Mouse (Mus musculus): ENCODE data around the gene Scn9a. TPM values are rescaled to one million over a fixed set of nuclear protein-coding genes. Genes with fewer than 3 reads are reported as not detected.
A peak's percentile ranks its signal among the peaks of the same experiment; 100 is the strongest.

Scn9a gene
- total and polyA plus RNA-seq, 2 experiments from 2014 or later, result 5.8 to 10.1 TPM

DNA sequence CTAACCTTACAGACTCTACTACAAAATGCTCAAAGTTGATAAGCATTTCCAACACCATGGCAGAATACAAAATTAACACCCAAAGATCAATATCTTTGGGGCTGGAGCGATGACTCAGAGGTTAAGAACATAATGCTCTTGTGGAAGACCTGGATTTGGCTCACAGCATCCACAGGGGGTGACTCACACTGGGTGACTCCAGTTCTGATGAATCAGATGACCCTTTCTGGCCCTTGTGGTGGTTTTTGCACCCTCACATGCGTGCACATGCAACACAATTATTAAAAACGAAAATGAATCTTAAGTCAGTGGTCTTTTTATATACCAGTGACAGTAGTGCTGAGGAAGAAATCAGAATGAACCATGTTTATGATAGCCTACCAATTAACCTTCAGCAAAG lies 126.7 kb downstream of the Scn9a start:
- H3K4me2 ChIP-seq (ENCODE audit: low read depth, low read length), result no peak overlapping the region
- H3K4me1 ChIP-seq (ENCODE audit: insufficient read depth, low read length), result no peaks in the 10 kb centered on the region
- ATAC-seq (no peak), DNase-seq (ENCODE audit: low spot score) (no peak)
- H3K27me3 ChIP-seq (ENCODE audit: insufficient read depth, low read length), result no peaks in the 10 kb centered on the region
- no peak overlapping the region for H3K4me3 ChIP-seq (ENCODE audit: low read length)
- H3K36me3 ChIP-seq (ENCODE audit: insufficient read depth, low read length), result no peaks in the 10 kb centered on the region
- H3K9ac ChIP-seq (replicated peaks; ENCODE audit: low read length), result no peak overlapping the region
- TF ChIP-seq CTCF (IDR thresholded peaks at IDR 0.05; ENCODE audit: low read depth), result no peak
- H3K27ac ChIP-seq, result no peak overlapping the region
- 81% methylated on average over 3 of the region's 3 CpGs for WGBS
- H3K9me3 ChIP-seq (ENCODE audit: low read length), result no peaks in the 10 kb centered on the region

DNA sequence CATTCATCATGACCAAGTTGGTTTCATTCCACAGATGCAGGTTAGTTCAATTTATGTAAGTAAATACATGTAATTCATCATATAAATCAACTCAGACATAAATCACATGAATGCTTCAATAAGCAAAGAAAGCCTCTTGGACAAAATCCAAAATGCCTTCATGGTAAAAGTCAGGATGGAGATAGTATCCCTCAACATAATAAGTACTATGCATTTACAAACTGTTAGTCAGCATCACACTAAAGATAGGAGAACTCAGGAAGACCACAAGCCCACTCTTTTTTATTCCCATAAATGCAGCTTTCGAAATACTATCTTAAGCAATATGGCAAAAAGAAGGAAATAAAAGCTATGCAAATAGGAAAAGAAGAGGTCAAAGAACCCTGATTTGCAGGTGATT lies 127.1 kb downstream of the Scn9a start:
- ATAC-seq, result no peak
- WGBS, result 97% methylated on average over 1 of the region's 1 CpGs

DNA sequence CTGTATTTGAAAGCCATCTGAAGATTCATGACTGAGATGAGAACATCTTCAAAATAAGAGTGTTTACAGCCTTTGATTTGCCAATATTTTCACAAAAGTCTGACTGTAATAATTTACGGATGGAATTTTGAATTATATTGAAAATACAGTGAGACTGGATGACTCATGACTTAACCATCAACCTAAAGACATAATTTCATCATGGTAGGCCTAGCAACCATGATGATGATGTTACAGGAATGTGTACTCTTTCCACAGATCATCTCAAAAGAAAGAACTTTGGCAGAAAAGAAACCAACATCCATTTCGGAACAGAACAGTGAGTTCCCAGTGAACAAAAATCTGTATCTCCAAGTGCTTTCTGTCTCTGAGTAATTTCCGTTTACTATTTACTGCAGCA lies 132.6 kb downstream of the Scn9a start:
- 84% methylated on average over 3 of the region's 3 CpGs for WGBS

More for the DNA sequence above, 127.1 kb downstream of the Scn9a start:
- no peaks in the 10 kb centered on the region for H3K4me1 ChIP-seq (ENCODE audit: insufficient read depth, low read length)
- H3K27me3 ChIP-seq (ENCODE audit: insufficient read depth, low read length), result no peaks in the 10 kb centered on the region
- H3K9me3 ChIP-seq (ENCODE audit: low read length), result no peaks in the 10 kb centered on the region
- no peak overlapping the region for H3K27ac ChIP-seq
- no peak overlapping the region for H3K4me2 ChIP-seq (ENCODE audit: low read depth, low read length)
- no peak for TF ChIP-seq CTCF (IDR thresholded peaks at IDR 0.05; ENCODE audit: low read depth)
- H3K36me3 ChIP-seq (ENCODE audit: insufficient read depth, low read length), result no peaks in the 10 kb centered on the region
- H3K9ac ChIP-seq (replicated peaks; ENCODE audit: low read length), result no peak overlapping the region
- no peak overlapping the region for H3K4me3 ChIP-seq (ENCODE audit: low read length)
- no peak for DNase-seq (ENCODE audit: low spot score)

DNA sequence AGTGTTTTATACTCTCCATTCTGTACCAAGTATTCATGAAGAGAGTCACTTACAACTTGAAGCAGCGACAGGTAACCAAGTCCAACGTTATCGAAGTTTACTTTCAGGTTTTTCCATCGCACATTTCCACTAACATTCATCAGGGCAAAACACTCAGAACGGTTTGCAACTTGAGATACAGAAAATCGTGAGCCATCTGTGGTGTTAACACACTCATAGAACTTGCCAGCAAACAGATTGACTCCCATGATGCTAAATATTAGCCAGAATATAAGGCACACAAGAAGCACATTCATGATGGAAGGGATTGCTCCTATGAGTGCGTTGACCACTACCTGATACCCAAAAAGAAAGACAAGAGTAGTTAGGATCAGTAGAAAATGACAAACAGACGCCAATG lies 140.2 kb downstream of the Scn9a start:
- no peak for TF ChIP-seq CTCF (IDR thresholded peaks at IDR 0.05; ENCODE audit: low read depth)

More for the DNA sequence above, 132.6 kb downstream of the Scn9a start:
- Histone ChIP-seq H3K9me3 (ENCODE audit: low read length) (no peaks in the 10 kb centered on the region), H3K4me1 (ENCODE audit: insufficient read depth, low read length) (no peaks in the 10 kb centered on the region), H3K9ac (replicated peaks; ENCODE audit: low read length) (no peak overlapping the region), H3K27me3 (ENCODE audit: insufficient read depth, low read length) (no peaks in the 10 kb centered on the region), H3K4me3 (ENCODE audit: low read length) (no peak overlapping the region), H3K4me2 (ENCODE audit: low read depth, low read length) (no peak overlapping the region), H3K27ac (no peak overlapping the region), H3K36me3 (ENCODE audit: insufficient read depth, low read length) (no peaks in the 10 kb centered on the region)
- no peak for ATAC-seq
- DNase-seq (ENCODE audit: low spot score), result no peak
- no peak for TF ChIP-seq CTCF (IDR thresholded peaks at IDR 0.05; ENCODE audit: low read depth)

DNA sequence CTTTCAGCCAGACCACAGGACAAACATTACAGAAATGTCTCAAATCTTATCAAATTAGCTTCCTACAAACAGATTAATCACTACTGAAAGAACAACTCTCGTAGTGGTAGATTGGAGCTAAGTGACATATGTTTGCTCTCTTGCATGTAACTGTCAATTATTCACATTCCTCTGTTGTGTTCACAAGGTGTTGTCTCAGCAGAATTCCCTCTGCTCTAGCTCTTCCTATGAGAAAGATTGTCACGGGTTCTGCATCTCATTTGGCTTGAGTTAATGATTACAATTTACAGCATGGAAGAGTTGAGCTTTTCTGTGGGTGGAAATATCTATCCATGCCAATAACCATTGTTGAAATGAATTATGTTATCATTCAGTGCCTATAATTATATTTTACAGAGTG lies 156.4 kb downstream of the Scn9a start:
- Histone ChIP-seq H3K4me3 (ENCODE audit: low read length) (no peak overlapping the region), H3K27ac (no peak overlapping the region), H3K36me3 (ENCODE audit: insufficient read depth, low read length) (peaks cover 3% of the 10 kb centered on the region; the same call in 1 of the 2 replicates), H3K9me3 (ENCODE audit: low read length) (no peaks in the 10 kb centered on the region), H3K9ac (replicated peaks; ENCODE audit: low read length) (no peak overlapping the region), H3K4me2 (ENCODE audit: low read depth, low read length) (no peak overlapping the region), H3K27me3 (ENCODE audit: insufficient read depth, low read length) (no peaks in the 10 kb centered on the region), H3K4me1 (ENCODE audit: insufficient read depth, low read length) (no peaks in the 10 kb centered on the region)
- TF ChIP-seq CTCF (IDR thresholded peaks at IDR 0.05; ENCODE audit: low read depth), result no peak
- 63% methylated on average over 2 of the region's 2 CpGs for WGBS
- no peak for DNase-seq (ENCODE audit: low spot score)
- ATAC-seq, result no peak

More for the DNA sequence above, 140.2 kb downstream of the Scn9a start:
- Histone ChIP-seq H3K4me3 (ENCODE audit: low read length) (no peak overlapping the region), H3K36me3 (ENCODE audit: insufficient read depth, low read length) (no peaks in the 10 kb centered on the region), H3K4me2 (ENCODE audit: low read depth, low read length) (no peak overlapping the region), H3K4me1 (ENCODE audit: insufficient read depth, low read length) (no peaks in the 10 kb centered on the region), H3K27me3 (ENCODE audit: insufficient read depth, low read length) (no peaks in the 10 kb centered on the region), H3K9ac (replicated peaks; ENCODE audit: low read length) (no peak overlapping the region), H3K9me3 (ENCODE audit: low read length) (no peaks in the 10 kb centered on the region), H3K27ac (no peak overlapping the region)
- no peak for ATAC-seq
- no peak for DNase-seq (ENCODE audit: low spot score)
- 86% methylated on average over 8 of the region's 8 CpGs for WGBS

DNA sequence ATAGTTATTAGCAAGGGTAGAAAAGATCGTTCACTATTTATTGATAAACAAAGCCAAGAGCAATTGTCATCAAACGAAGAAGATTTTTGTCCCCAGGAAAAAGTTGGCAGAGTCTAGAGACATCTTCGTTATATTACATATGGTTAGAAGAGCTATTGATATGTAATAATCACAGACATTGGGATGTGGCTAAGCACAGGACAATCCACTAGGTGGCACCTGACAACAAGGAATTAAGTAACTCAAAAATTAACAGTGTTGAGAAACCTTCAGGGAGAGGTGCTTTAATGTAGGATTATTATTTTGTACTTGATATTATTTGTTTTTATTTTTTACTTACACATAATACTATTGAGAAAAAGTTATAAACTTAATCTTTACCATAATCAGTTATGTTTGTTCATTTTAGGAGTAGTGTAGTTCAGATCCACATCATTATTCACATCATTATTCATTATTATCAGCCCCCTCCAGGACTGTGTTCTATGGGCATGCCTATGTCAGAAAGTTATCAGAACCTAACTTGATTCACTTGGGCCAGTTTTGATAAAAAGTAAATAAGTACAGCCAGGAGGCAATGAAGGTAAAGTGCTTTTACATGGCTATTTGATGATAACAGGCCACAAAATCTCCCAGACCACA lies 161.5 kb downstream of the Scn9a start:
- Histone ChIP-seq H3K9ac (replicated peaks; ENCODE audit: low read length) (no peak overlapping the region), H3K27me3 (ENCODE audit: insufficient read depth, low read length) (no peaks in the 10 kb centered on the region), H3K27ac (no peak overlapping the region), H3K4me1 (ENCODE audit: insufficient read depth, low read length) (no peaks in the 10 kb centered on the region), H3K36me3 (ENCODE audit: insufficient read depth, low read length) (no peaks in the 10 kb centered on the region), H3K4me3 (ENCODE audit: low read length) (no peak overlapping the region), H3K9me3 (ENCODE audit: low read length) (no peaks in the 10 kb centered on the region), H3K4me2 (ENCODE audit: low read depth, low read length) (no peak overlapping the region)
- WGBS, result 49% methylated on average over 3 of the region's 3 CpGs
- DNase-seq (ENCODE audit: low spot score) (peak; percentile 83), ATAC-seq (peak; percentile 63; the same call in 1 of the 2 replicates)
- TF ChIP-seq CTCF (IDR thresholded peaks at IDR 0.05; ENCODE audit: low read depth), result peak; percentile 83

DNA sequence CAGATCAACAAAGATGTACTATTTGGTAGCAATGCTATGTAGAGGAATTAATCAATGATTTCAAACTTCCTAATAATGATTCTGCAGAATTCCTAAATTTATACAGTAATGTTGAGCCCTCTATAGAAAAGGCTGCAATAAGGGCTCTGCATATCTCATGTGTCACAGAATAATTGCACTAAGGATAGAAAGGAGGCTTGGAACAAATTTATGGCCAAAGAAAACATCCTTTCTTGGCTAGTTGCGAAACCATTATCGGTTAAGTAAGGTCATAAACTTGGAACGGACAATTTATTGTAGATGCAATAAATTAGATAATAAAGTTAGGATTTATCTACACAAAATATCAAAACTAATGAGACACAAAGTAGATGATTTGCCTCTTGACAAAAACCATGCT lies 169.3 kb downstream of the Scn9a start:
- Histone ChIP-seq H3K27me3 (ENCODE audit: insufficient read depth, low read length) (no peaks in the 10 kb centered on the region), H3K27ac (no peak overlapping the region), H3K9ac (replicated peaks; ENCODE audit: low read length) (no peak overlapping the region), H3K4me1 (ENCODE audit: insufficient read depth, low read length) (no peaks in the 10 kb centered on the region), H3K4me2 (ENCODE audit: low read depth, low read length) (no peak overlapping the region), H3K9me3 (ENCODE audit: low read length) (no peaks in the 10 kb centered on the region), H3K4me3 (ENCODE audit: low read length) (no peak overlapping the region), H3K36me3 (ENCODE audit: insufficient read depth, low read length) (no peaks in the 10 kb centered on the region)
- DNase-seq (ENCODE audit: low spot score) (no peak), ATAC-seq (no peak)
- no peak for TF ChIP-seq CTCF (IDR thresholded peaks at IDR 0.05; ENCODE audit: low read depth)
- 94% methylated on average over 3 of the region's 3 CpGs for WGBS

All from hindbrain, postnatal 0 days (tissue).